Mouse (Mus musculus) adrenal gland, adult 8-10 months (tissue): Measurements from ENCODE around the gene Spin2-ps6. TPM values are rescaled to one million over a fixed set of nuclear protein-coding genes. Genes with fewer than 3 reads are reported as not detected.
"Not testable (repeated sequence)": the region's sequence is repeated elsewhere in the genome, so short reads cannot be mapped to it uniquely, and the experiment has no call there.

Experiments used
- DNase-seq: peaks from one replicate; pipeline ENCODE4 v3.0.0; 2022
- total RNA-seq, 4 experiments: library from RNA; stranded (reverse); gene quantifications; 2 replicates each; pipeline ENCODE4 v1.2.4; 2022

The Spin2-ps6 gene
- not detected for total RNA-seq

DNA sequence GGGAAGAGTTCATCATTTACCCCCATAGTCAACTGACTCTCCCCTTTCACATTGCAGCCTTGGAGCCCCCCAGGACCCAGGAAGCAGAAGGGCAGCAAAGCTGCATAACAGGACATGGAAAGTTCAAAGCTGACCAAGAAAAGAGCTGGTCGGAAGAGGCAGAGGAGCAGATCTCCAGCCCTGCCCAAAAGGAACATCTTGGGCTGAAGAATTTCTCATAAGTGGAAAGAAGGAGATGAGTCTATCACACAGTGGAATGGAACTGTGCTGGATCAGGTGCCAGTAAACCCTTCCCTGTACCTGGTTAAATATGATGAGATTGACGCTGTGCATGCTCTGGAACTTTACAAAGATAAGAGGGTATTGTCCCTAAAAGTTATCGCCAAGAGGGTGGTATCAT lies at the start of gene Spin2-ps6:
Spin2-ps6 (plus strand) TSS at position 301 of the 400 bp plus-strand sequence.
- DNase-seq, result not testable (repeated sequence)

Other genes with a start within 250 kb of the Spin2-ps6 start
- not detected for gene Btbd35f12, start 78.5 kb downstream of the Spin2-ps6 start, total RNA-seq